In genomic region chr1:94880553-94880952, GRCm38 (mm10) we compare ENCODE assay signal across 21 mouse cellular contexts.
DNase-seq lines count a peak whose midpoint lies in the region; TF ChIP-seq lines count a peak whose summit lies in the region.
"Had no signal": no experiment of that assay in that cellular context is flagged by ENCODE, and none has a peak within 500 bp of the region (broad histone marks: within the 10 kb centered on the region; RNA-seq: fewer than 3 reads in every experiment).

No protein-coding gene starts in this region.

- H3K27me3 ChIP-seq in CH12.LX (replicated peaks), result no peaks in the 10 kb centered on the region
- no peaks in the 10 kb centered on the region for H3K27me3 ChIP-seq in MEL (ENCODE audit: control insufficient read depth in 1 of 2, insufficient read depth in 2 of 2, low read length in 2 of 2)
- H3K27me3 ChIP-seq: Patski had no signal

- no peak overlapping the region for H3K4me2 ChIP-seq in CH12.LX (ENCODE audit: insufficient read depth, low read depth, poor library complexity, severe bottlenecking)

- no peak overlapping the region for H3K4me3 ChIP-seq in CH12.LX (replicated peaks in 1 of 3; ENCODE audit: low read depth in 2 of 3, low read length in 2 of 3, poor library complexity in 1 of 3)
- H3K4me3 ChIP-seq in ES-E14 (ENCODE audit: insufficient read depth in 1 of 2, low read depth in 1 of 2, low read length in 2 of 2, poor library complexity in 1 of 2, severe bottlenecking in 1 of 2), result no peak overlapping the region
- no peak overlapping the region for H3K4me3 ChIP-seq in MEL (ENCODE audit: control insufficient read depth in 1 of 2, insufficient read depth in 1 of 2, low read depth in 2 of 2, low read length in 2 of 2)

- TF ChIP-seq POLR2A in CH12.LX (IDR thresholded peaks at IDR 0.05; ENCODE audit: low read depth, low read length) (no peak), MEL (IDR thresholded peaks at IDR 0.05; ENCODE audit: control insufficient read depth in 1 of 2, insufficient read depth in 1 of 2, low read depth in 1 of 2, low read length in 2 of 2, poor library complexity in 1 of 2) (no peak)

- H3K27ac ChIP-seq in CH12.LX (ENCODE audit: insufficient read depth, low read depth) (no peak overlapping the region), ES-E14 (ENCODE audit: insufficient read depth, low read depth, low read length, poor library complexity, severe bottlenecking) (no peak overlapping the region), MEL (ENCODE audit: control insufficient read depth, low read depth, low read length) (no peak overlapping the region)

- TF ChIP-seq RAD21 in CH12.LX (IDR thresholded peaks at IDR 0.05; ENCODE audit: low read depth, low read length) (no peak), MEL (IDR thresholded peaks at IDR 0.05; ENCODE audit: low read depth, low read length) (no peak)

- no peak for TF ChIP-seq EP300 in CH12.LX (IDR thresholded peaks at IDR 0.05; ENCODE audit: low read length)
- no peak for TF ChIP-seq EP300 in MEL (IDR thresholded peaks at IDR 0.05; ENCODE audit: low read depth in 1 of 2, low read length in 2 of 2)

- DNase-seq in CH12.LX (ENCODE audit: extremely low read depth) (no peak), ES-E14 (ENCODE audit: low read depth, low spot score) (no peak), MEL (ENCODE audit: low read depth, low spot score) (no peak)
- DNase-seq in embryo, embryonic 11 days, result no peak
- no peak for DNase-seq in thymus, postnatal 4 days
- no peak for DNase-seq in kidney, postnatal 36 days
- DNase-seq: adrenal gland, adult 2 months; adrenal gland, adult 8-10 months; adrenal gland, postnatal 10 days; adrenal gland, postnatal 14 days; adrenal gland, postnatal 25 days; adrenal gland, postnatal 36 days; B cell, adult 2 months; cerebellum, adult 11 months; cerebellum, adult 11-12 months; cerebellum, adult 18-20 months; cerebellum, adult 2 months; cerebellum, adult 8-10 months; cerebellum, adult 9-10 months had no signal

- H3K4me1 ChIP-seq in CH12.LX (ENCODE audit: control insufficient read depth in 1 of 2, insufficient read depth in 2 of 2) (no peaks in the 10 kb centered on the region), ES-E14 (ENCODE audit: control insufficient read depth in 2 of 2, insufficient read depth in 2 of 2, low read length in 2 of 2, poor library complexity in 1 of 2) (no peaks in the 10 kb centered on the region), MEL (ENCODE audit: control insufficient read depth in 1 of 2, insufficient read depth in 2 of 2, low read length in 2 of 2) (no peaks in the 10 kb centered on the region)

- H3K9me3 ChIP-seq in CH12.LX (replicated peaks; ENCODE audit: low read length) (no peaks in the 10 kb centered on the region), ES-E14 (ENCODE audit: control insufficient read depth, insufficient read depth, low read depth, low read length) (no peaks in the 10 kb centered on the region), MEL (replicated peaks; ENCODE audit: insufficient read depth, low read length) (no peaks in the 10 kb centered on the region)
- H3K9me3 ChIP-seq: G1E had no signal

- H3K36me3 ChIP-seq in CH12.LX (replicated peaks in 1 of 2; ENCODE audit: control insufficient read depth in 1 of 2, insufficient read depth in 1 of 2, low read length in 1 of 2) (no peaks in the 10 kb centered on the region), ES-E14 (ENCODE audit: control insufficient read depth, insufficient read depth, low read length, poor library complexity, severe bottlenecking) (no peaks in the 10 kb centered on the region), MEL (ENCODE audit: control insufficient read depth in 1 of 2, insufficient read depth in 2 of 2, low read length in 2 of 2) (no peaks in the 10 kb centered on the region)
- H3K36me3 ChIP-seq: G1E had no signal

- H3K79me2 ChIP-seq in CH12.LX (replicated peaks; ENCODE audit: control insufficient read depth, extremely low read depth, insufficient read depth, poor library complexity, severe bottlenecking) (no peaks in the 10 kb centered on the region), MEL (ENCODE audit: control insufficient read depth, insufficient read depth, low read length, poor library complexity) (no peaks in the 10 kb centered on the region)

- H3K9ac ChIP-seq in CH12.LX (ENCODE audit: insufficient read depth, low read depth), result no peak overlapping the region
- no peak overlapping the region for H3K9ac ChIP-seq in ES-E14 (ENCODE audit: insufficient read depth, low read depth, low read length, poor library complexity, severe bottlenecking)
- no peak overlapping the region for H3K9ac ChIP-seq in MEL (ENCODE audit: control insufficient read depth, low read depth, low read length, poor library complexity, severe bottlenecking)

- dilution Hi-C loops in CH12.LX (cut with MboI; ENCODE audit: extremely low pct_ligation_motif_present, extremely low pct_unique_long_range_greater_than_20kb, low sequenced_read_pairs), result no loop called here

- in situ Hi-C loops in CH12.LX (cut with MboI; ENCODE audit: low pct_ligation_motif_present, low pct_unique_long_range_greater_than_20kb, low sequenced_read_pairs), result no loop called here
- in situ Hi-C loops in ES-E14 (cut with MboI; ENCODE audit: low sequenced_read_pairs in 2 of 2, unreplicated experiment in 2 of 2), result no loop called here

- TF ChIP-seq CTCF in CH12.LX (conservative IDR thresholded peaks at IDR 0.05 in 1 of 2, IDR thresholded peaks at IDR 0.05 in 1 of 2; ENCODE audit: low read depth in 2 of 2, low read length in 2 of 2) (no peak), MEL (IDR thresholded peaks at IDR 0.05 in 2 of 3, conservative IDR thresholded peaks at IDR 0.05 in 1 of 3; ENCODE audit: control insufficient read depth in 1 of 3, insufficient read depth in 1 of 3, low read depth in 2 of 3, low read length in 3 of 3, poor library complexity in 1 of 3, severe bottlenecking in 1 of 3) (no peak)

TF ChIP-seq in CH12.LX, 34 proteins besides CTCF, POLR2A, EP300 and RAD21:
- TF ChIP-seq ZMIZ1 (IDR thresholded peaks at IDR 0.05; ENCODE audit: low read depth, low read length) (no peak), JUN (IDR thresholded peaks at IDR 0.05; ENCODE audit: insufficient read depth, low read depth, low read length) (no peak), CHD1 (IDR thresholded peaks at IDR 0.05; ENCODE audit: low read depth, low read length) (no peak), MXI1 (IDR thresholded peaks at IDR 0.05; ENCODE audit: low read depth, low read length) (no peak), GABPA (IDR thresholded peaks at IDR 0.05; ENCODE audit: insufficient replicate concordance, low read depth, low read length) (no peak), MAFK (IDR thresholded peaks at IDR 0.05; ENCODE audit: insufficient replicate concordance, low read length) (0 out of 2 replicates have a peak, but pooled peaks have one; percentile 52)

TF ChIP-seq in ES-E14, 5 proteins besides CTCF, POLR2A, EP300 and RAD21:
- TF ChIP-seq ZC3H11A (IDR thresholded peaks at IDR 0.05; ENCODE audit: borderline replicate concordance, low read depth, low read length), result no peak
- TF ChIP-seq MAFK (IDR thresholded peaks at IDR 0.05; ENCODE audit: insufficient read depth, low read depth, low read length), result 0 out of 2 replicates have a peak, but pooled peaks have one; percentile 30
- no peak for TF ChIP-seq ZNF384 (IDR thresholded peaks at IDR 0.05; ENCODE audit: low read depth, low read length)

TF ChIP-seq in MEL, 35 proteins besides CTCF, POLR2A, EP300 and RAD21:
- TF ChIP-seq MAFK (IDR thresholded peaks at IDR 0.05; ENCODE audit: borderline replicate concordance, low read depth, low read length) (peak; percentile 75; the same call in 1 of the 2 replicates), MEF2A (IDR thresholded peaks at IDR 0.05; ENCODE audit: extremely low read depth, insufficient replicate concordance, low read depth, low read length, poor library complexity, severe bottlenecking) (no peak)
TF ChIP-seq in MEL: peak in this region for 1.

Comparison
In these comparisons a context has a peak if more than half of its experiments do, and no peak if none do; other contexts are left out.
1. Of the 35 proteins assayed by ChIP-seq in both MEL and CH12.LX: peak only in MEL: none; only in CH12.LX: none; in both: MAFK; in neither: 34.